Mouse (Mus musculus): ENCODE results near the gene Rhoc.
"Not testable (repeated sequence)": the region's sequence is repeated elsewhere in the genome, so short reads cannot be mapped to it uniquely, and the experiment has no call there.

The Rhoc gene

DNA sequence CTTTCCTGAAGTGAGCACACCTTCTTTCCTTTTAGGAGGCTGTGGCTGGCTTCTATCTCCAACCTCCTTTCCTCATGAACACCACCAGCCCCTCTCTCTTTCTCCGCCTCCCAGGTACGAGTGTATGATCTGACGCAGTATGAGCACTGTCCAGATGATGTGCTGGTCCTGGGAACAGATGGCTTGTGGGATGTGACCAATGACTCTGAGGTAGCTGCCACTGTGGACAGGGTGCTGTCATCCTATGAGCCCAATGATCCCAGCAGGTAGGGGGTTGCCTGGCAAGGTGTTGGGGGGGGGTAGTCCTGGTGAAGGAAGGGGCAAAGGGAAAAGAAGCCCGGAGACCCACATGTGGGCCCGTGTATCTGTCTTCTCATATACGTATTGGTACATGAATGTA lies 2.9 kb upstream of the Rhoc start:
- DNase-seq (ENCODE audit: low spot score) = no peak

DNA sequence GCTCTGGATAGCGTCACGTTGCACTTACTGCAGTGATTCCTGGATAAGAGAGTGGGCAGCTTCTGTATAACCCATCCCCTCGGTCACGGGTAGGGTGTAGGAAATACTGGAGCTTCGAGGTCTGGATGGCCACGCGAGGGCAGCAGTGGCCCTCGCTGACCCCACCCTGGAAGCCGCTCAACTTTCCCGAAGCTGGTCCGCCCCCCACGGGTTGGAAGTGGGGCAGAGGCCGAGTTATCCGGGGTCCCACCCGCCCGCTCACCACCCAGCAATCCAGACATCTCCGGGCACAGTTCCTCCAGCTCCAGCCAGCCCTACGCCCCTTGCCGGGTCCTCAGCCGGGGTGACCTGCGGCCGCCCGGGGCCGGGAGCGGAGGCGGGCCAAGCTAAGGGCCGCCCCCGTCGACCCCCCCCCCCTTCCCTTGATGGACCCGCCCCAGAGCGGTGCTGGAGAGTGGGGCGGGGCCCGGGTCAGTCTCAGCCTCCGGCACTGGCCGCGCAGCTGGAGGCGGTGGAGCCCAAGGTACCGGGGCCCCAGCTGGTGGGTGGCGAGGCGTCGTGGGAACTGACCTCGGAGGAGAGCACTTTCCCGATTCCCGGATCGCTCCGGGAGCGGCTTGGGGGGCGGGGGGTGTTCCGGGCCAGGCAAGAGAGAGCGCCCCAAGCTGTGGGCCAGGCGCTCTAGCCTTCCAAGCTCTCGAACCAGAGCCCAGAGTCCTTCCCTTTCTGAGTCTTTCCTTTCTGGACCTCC lies 561 bp downstream of the Rhoc start:
- peak; percentile 78 for DNase-seq (ENCODE audit: low spot score)

DNA sequence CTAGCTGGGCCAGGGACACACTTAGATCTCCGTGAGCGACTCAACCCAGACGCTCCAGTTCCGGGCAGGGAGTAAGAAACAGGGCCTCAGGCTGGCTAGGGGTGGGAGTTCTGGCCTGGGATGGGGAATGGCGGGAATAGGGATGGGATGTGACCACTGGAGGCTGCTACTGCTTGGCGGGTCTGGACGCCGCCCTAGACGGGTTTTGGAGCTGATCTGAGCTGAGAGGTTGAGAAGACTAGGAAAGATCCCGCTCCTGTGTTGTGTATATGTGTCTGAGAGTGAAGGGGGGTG lies 1.1 kb downstream of the Rhoc start:
- DNase-seq (ENCODE audit: low spot score) = no peak

DNA sequence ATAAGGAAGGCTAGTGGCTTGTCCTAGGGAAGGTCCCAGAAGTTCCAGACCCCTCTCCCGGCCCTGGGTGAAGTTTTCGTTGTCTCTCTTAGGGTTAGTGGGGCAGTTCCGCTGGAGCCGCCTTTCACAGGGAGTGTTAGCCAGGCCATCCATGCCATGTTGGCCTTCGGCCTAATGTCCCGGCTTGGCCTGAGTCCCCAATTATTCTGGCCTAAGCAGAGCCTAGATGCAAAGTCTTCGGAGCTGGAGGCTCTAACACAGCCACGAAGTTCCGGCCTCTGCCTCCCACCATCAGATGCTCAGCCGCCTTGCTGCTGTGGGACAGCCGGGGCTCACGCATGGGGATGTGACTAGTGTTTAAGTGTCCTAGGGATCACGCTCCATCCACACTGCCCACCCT lies 1.6 kb downstream of the Rhoc start:
- DNase-seq (ENCODE audit: low spot score) = no peak

DNA sequence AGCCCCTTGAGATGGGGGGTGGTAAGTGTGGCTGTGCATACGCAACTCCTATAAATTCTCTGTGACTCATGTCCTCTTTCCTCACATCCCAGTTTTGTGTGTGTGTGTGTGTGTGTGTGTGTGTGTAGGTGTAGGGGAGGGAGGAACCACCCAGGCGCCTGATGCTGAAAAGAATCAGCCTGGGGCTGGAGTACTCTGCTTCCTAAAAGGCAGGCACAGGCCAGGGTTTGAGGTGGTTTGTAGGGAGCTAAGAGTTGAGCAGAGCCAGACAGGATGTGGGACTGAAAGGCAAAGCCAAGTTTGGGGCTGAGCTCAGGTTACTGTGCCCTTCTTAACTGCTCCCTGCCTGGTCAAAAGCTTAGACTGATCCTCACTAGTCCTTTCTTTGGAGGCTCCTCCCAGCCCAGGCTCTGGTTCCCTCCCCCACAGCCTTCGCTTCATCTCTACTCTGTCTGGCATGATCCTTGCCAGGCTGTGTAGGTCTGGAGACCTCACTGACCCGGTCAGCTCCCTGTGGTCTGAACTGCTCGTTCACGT lies 2.3 kb downstream of the Rhoc start:
- peak; percentile 56 for DNase-seq (ENCODE audit: low spot score)

DNA sequence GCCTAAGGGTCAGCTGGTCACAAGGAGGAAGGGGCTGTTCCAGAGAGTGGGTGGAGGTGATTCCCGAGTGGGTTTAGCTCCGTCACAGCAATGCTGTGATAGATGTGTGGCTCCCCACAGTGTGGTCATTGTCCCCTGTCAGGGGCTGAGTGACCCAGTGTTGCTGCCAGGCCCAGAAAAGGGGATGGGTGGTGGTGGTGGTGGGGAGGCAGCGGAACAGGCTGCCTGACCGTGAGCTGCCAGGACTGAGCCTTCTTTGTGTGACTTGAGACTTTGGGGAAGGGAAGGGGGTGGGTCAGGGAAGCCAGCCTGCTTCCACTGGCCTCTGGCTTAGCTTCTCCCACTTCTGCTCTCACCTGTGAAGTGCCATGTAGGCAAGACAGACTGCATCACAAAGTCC lies 2.8 kb downstream of the Rhoc start:
- no peak for DNase-seq (ENCODE audit: low spot score)

DNA sequence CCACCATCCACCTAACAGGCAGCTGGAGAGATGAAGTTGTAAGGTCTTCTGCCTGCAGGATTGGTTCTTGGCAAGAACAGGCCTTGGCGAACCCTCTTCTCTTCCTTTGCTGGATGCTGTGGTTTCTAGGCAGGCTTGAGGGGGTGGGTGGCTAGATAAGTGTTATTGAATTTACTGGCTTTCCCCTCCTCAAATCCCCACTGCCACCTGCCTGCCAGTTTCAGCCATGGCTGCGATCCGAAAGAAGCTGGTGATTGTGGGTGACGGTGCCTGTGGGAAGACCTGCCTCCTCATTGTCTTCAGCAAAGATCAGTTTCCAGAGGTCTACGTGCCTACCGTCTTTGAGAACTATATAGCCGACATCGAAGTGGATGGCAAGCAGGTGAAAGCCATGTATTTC lies 3.5 kb downstream of the Rhoc start:
- no peak for DNase-seq (ENCODE audit: low spot score)

DNA sequence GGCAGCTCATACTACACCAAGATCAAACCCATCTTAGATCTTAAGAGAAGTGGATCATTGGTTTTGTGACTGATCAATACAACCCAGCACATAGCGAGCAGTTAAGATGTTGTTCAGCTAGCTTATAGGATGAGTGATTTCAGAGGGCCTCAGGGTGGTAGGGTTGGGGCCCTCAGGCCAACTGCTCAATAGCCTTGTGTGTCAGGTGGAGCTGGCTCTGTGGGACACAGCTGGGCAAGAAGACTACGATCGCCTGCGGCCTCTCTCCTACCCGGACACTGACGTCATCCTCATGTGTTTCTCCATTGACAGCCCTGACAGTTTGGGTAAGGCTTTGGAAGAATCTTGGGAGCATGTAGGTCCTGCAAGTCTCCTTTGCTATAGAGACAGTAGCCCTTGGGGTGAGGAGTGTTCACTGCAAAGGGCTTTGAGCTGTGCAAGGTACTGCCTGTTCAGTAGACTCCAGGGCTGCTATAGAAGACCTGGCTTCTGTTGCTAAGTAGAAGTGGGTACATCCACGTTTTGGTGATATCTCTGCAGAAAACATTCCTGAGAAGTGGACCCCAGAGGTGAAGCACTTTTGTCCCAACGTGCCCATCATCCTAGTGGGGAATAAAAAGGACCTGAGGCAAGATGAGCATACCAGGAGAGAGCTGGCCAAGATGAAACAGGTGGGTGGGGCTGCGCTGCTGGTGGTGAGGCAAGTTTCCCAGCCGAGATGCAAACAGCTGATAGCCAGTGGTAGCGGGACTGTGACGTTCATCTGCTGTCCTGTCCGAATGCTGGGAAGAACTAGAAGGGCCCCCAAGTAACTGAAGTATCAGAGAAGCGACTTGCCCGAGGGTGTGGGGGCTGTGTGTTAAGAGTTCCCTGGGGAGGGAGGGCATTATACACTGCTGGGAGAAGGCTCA lies 4.4 kb downstream of the Rhoc start:
- DNase-seq (ENCODE audit: low spot score) = no peak

DNA sequence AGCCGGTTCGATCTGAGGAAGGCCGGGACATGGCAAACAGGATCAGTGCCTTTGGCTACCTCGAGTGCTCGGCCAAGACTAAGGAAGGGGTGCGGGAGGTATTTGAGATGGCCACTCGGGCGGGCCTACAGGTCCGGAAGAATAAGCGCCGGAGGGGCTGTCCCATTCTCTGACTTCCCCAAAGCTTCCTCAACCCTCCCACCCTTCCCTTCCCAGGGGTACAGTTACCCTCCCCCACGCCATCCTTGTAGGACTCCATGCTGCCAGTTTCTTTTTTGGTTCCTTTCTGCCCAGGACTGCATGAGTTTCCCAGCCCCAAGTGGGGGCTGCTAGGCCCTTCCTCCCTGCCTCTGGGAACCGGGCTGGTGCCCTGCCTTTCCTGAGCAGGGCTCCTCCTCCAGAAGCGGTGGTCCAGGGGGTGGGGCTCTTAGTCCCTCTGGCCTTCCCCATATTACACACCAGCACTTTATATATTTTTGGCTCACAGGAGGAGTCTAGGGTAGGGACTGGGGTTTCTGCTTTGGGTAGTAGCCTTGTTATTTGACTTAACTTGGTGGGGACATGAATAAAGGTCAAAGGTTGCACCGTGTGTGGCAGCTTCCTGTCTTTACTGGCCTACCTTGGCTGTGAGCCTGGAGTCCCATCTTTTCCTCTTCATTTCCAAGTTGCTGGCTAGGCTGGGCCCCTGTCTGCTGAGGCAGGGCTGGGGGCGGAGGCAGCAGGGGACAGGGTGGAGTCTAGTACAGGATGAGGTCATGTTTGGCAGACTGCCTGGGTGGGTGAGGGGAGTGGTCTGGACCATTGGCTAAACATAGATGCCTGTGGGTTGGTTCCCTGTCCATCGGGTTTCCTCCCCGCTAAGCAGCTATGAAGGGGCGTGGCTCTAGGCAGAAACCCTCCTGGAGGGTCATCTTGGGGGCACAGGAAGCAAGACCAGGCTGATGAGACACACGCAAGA lies 6.0 kb downstream of the Rhoc start:
- peak; percentile 75 for DNase-seq (ENCODE audit: low spot score)

DNA sequence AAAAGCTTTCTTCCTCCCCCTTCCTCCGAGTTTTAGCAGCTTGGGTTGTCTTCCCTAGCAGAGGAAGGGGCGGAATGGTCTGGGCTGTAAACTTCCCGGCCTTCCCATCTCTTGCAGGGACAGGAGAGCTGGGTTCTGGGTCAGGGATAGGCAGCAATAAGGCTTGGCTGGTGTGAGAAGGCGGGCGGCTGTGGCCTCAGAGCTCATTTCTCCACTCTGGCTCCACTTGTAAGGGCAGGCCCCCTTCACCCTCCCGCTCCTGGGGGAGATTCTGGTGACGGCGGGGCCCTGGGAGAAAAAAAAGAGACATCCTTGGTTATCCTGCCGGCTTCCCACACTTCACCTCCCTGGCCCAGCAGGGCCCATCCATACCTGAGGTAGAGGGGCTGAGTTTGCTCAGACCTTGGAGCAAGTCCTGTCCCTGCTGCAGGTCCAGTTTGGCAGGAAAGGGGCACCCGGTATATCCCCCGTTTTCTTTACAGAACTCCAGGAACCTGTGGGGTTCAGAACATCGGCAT lies 6.8 kb downstream of the Rhoc start:
- no peak for DNase-seq (ENCODE audit: low spot score)

DNA sequence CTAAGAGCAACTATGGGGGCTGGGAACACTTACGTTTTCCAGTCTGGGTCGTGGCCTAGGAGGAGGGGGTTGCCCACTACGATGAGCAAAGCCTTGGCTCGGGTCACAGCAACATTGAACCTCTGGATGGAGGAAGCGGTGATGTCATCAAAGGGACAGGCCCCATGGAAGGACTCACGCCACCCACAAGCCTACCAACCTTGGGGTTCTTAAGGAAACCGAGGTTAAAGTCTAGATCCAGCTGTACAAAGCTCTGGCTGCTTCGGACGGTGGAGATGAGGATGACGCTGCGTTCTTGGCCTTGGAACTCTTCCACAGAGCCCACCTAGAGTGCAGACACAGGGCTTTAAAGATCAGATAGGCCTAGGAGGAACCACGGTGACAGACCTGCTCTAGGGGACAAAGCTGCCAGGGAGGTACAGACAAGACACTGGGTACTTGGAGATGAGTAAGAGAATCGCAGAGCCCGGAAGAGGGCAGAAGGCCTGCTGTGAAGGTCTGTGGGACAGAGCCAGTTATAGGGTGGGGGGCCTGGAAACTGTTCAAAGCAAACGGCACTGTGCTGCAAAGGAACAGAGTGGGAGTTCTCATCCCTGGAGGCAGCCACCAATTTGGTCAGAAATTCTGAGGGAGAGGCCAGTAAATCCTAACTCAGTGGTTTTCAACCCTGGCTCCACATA lies 7.6 kb downstream of the Rhoc start:
- DNase-seq (ENCODE audit: low spot score) = no peak

DNA sequence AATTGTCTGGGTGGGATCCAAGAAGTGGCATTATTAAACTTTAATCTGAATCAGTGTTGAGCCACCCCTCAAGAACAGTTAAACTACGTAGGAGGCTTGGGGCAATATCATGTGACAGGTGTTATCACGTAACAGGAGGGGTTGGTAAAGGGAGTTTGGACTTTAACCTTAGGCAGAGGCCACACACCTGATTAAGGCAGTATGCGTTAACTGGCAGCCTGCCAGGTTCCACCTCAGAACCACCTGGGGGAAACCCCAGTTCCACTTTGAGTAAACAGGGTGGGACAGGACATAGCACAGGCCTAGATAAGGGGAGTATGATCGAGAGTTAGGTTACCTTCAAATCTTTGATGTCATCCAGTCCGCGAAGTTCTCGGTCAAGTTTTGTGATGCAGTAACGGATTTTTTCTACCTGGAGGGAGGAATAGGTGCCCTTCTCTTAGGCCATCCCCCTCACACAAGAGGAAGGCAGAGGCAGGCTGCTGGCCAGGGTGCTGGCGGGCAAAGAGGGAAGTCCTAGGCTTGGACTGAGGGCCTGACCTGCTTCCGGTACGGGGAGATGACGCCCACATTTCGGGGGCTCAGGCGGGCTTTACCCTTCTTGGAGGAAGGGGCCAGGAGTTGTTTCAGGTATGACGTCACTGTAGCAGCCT lies 8.4 kb downstream of the Rhoc start:
- DNase-seq (ENCODE audit: low spot score) = no peak

DNA sequence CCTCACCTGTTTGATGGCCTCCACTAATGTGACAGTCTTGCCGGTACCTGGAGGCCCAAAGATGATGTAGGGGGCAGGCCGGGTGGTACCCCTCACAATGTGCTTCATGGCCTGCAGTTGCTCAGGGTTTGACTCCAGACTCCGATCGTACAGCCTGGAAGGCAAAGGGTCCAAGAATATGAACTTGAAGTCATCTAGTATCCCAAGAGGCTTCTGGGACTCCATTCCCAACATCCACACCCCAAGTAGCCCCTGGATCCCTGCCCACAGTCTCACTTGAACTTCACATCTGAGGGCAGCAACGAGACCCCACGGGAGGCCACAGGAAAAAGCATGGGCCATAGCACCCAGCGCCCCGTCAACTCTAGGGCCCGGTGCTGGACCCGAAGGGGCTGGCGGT lies 12.5 kb downstream of the Rhoc start:
- no peak for DNase-seq (ENCODE audit: low spot score)

DNA sequence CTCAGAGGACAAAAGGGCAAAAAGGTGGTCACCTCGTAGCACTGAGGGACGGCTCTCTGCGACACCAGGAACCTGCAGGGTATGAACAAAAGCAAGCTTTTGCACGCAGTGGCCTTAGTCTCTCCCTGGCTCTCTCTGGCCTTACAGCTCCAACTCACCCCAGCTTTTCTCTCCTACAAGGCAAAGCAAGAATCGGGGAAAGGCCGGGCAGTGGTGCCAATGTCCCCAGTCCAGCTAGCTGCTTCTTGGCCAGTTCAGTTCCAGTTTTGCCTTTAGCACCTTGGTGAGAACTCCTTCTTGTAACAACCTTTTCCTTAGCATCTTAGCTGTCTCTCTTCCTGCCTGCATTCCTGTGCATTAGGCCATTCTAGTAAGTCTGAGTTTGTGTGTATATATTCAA lies 13.3 kb downstream of the Rhoc start:
- DNase-seq (ENCODE audit: low spot score) = no peak

DNA sequence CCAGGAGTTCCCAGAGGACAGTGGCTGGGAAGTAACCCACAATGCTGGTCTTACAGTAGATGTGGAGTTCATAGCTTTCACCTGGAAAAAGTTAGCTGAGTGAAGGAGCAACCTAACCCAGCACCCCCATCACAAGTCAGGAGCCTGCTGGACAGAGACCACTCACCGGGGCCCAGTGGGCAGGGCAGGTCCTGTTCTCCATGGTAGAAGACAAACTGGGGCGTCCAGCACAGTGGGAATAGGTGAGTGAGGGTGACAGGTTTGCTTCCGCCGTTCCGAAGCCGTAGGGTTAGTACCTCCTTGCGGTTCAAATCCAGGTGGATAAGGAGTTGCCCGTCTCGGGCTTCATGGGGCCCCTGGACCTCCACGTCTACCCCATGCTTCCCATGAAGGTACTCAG lies 16.1 kb downstream of the Rhoc start:
- DNase-seq (ENCODE audit: low spot score) = no peak

DNA sequence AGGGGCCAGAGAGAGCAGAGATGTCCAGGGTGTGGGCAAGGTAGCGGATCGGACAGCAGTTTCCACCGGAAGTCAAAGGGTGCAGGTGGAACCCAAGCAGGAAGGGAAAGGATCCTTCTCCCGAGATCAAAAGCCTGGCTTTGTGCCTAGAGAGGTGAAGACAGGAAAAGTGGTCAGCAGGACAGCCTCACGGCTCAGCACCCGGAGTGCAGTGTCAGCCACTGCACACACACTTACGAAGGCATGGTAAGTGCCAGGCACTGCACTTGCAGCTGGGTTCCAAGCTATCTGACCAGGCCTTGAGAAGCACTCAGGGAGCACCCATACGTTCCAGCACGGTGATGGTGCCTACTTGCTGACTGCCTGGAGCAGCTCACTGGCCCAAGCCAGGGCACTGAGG lies 17.4 kb downstream of the Rhoc start:
- no peak for DNase-seq (ENCODE audit: low spot score)

DNA sequence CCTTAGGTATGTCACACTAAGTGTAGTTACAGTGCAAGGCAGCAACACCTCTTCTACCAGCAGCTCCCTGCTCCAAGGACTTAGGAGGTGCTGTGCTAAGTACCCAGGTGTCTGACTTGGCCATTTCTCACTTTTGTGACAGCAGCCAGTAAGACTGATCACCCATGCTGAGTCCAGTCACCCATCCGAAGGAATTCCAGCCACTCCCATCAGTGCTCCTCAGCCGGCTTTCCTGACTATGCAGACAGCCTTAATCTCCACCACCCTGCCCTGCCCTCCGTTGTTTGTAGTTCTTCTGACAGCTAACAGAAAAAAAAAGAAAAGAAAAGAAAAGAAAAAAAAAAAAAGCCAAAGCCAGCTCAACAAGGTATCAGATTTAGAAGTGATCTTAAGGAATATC lies 23.6 kb downstream of the Rhoc start:
- no peak for DNase-seq (ENCODE audit: low spot score)

DNA sequence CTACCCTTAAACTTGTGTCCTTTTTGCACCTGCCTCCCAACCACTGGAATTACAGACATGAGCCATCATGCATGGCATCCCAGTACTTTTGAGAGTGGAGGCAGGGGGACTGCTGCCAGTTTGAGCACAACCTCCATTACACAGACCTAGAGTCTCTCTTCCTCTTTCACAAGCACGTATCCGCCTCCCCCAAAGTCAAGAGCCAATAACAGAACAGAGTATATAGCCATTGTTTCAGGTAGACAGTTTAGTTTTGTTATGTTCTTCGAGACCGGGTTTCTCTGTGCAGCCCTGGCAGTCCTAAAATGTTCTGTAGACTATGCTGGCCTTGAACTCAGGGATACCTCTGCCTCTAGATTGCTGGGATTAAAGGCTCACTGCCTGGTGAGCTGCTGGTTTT lies 24.1 kb downstream of the Rhoc start:
- DNase-seq (ENCODE audit: low spot score) = no peak

DNA sequence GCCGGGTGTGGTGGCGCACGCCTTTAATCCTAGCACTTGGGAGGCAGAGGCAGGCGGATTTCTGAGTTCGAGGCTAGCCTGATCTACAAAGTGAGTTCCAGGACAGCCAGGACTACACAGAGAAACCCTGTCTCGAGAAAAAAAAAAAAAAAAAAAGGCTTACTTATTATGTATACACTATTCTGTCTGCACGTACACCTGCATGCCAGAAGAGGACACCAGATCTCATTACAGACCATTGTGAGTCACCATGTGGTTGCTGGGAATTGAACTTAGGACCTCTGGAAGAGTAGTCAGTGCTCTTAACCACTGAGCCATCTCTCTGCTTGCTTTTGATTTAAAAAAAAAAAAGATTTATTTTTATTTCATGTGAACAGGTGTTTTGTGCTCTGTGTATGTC lies 25.1 kb downstream of the Rhoc start:
- not testable (repeated sequence) for DNase-seq (ENCODE audit: low spot score)

DNA sequence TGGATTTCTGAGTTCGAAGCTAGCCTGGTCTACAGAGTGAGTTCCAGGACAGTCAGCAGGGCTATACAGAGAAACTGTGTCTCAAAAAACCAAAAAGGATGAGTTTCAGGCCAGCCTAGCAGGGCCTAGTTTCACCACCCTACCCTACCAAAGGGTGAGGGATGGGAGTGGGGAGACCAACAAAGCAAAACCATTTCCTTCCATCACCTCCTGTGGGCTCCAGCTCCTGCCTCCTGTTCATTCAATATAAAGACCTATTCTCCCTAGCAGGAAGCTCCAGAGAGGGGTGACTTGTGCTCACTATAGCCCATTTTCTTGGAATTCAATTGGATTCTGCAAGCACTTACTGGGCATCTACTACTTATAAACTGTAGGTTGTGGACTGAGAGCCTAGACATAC lies 26.6 kb downstream of the Rhoc start:
- no peak for DNase-seq (ENCODE audit: low spot score)

DNA sequence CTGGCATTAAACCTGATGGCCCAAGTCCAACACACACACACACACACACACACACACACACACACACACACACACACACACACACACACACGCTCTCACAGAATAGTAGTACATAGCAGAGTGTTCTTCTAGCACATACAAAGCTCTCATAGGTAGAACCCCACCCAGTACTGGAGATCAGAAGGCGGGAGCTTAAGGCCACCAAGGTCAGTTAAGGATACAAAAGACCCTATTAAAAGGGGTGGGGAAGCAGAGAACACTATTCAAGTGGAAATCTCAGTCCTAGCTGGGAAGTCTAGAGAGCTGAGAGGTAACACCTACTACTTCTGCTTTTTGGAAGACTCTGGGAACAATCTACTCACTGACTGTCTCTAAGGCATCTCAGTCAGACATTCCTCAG lies 27.2 kb downstream of the Rhoc start:
- DNase-seq (ENCODE audit: low spot score) = no peak

Measured in ovary, adult 18-20 months (tissue).